Mouse (Mus musculus) adrenal gland, adult (tissue): Measurements from ENCODE around the gene Cacna1f.
A peak's percentile ranks its signal among the peaks of the same experiment; 100 is the strongest.

Experiments used
- DNase-seq, 2 experiments: peaks; one replicate each; pipeline ENCODE4 v3.0.0; 2022 to 2023; ENCODE audit warnings: low spot score in 1 of 2; ENCODE audit not compliant: inconsistent age in 2 of 2

Gene Cacna1f

GRCm38 (mm10) chrX:7617889-7618551 is 11.1 kb downstream of the Cacna1f start:
- DNase-seq: no peak

DNA sequence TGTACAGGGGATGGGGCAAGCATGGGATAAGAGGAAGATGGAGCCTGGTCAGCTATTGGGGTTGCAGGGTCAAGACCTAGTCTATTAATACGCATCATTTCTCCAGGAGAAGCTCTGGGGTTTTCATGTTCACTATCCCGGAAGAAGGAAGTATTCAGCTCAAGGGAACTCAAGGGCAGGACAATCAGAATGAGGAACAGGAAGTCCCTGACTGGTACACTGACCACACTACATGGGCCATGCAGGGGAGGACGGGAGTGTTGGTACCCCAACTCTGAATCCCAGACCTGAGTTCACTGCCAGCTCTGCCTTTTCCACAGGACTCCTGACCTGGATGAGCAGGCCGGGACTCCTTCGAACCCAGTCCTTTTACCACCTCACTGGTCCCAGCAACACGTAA is 25.7 kb downstream of the Cacna1f start:
- DNase-seq: no peak

- DNase-seq: no peak
Measured at GRCm38 (mm10) chrX:7635101-7635500, 28.2 kb downstream of the Cacna1f start.

- peak; percentile 86 to 92 for DNase-seq
Measured at GRCm38 (mm10) chrX:7638401-7639091, 31.7 kb downstream of the Cacna1f start, which contains the start of gene Syp. Gene Syp, plus strand, starts transcription at chrX:7638471.

DNA sequence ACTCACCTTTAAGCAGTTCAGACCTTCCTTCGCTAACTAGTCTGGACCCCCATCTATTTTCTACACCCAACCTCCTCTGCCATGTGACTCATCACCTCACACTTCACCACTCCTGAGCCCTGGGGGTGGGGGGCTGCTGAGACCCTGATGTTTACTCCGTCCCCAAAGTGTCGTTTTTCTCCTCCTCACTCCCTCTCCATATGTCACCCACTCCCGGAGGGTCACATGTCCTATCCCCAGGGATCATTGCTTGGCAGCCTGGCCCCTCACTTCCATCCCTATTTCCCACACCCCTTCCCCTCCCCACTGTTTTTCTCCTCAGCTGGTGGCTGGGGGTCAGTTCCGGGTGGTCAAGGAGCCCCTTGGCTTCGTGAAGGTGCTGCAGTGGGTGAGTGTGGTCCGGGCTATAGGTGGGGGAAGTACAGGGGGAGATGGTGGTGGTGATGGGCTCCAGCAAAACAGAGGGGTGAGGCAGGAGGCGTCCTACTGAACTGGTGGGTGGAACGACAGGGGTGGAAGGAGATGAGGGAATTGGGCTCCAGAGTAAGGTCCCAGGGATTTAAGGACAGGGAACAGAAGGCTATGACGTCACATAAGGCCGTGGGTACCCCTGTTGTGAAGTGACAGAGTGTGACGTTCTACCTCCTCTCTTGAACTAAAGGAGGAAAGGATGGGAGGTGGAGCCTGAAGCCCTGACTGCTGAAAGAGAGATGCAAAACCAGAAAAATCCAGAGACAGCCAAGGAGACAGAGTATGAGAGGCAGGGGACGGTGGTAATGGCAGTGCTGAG is 32.8 kb downstream of the Cacna1f start:
- no peak for DNase-seq

DNA sequence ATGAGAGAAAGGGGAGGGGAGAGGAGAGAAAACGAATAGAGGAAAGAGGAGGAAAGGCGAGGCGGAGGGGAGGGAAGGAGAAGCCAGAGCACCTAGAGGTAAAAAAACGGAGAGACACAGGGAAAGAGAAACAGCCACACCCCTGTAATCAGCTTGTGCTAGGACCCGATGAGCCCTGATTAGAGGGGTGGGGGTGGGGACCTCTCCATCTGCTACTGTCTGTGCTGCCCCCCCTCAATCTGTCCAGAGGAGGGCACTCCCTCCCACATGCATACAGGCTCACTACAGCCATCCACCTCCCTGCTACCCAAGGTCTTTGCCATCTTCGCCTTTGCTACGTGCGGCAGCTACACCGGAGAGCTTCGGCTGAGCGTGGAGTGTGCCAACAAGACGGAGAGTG is 33.9 kb downstream of the Cacna1f start:
- DNase-seq: no peak

DNA sequence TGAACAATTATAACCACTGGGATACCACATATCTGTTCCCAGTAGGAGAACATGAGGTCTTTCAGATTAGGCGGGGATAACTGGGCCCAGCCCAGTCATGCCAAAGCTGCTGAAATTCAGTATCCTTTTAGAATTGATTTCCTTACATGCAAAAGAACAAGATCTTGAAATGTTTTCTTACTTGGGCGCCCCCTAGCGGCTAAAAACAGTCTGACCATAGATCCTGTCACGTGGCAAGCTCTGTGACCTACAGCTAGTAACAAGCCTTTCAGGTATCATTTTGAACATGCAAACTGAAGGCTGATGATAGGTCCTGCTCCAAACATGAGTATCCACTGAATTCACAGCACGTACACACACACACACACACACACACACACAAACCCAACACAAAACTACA is 38.5 kb downstream of the Cacna1f start:
- DNase-seq: peak; percentile 72 to 94

DNA sequence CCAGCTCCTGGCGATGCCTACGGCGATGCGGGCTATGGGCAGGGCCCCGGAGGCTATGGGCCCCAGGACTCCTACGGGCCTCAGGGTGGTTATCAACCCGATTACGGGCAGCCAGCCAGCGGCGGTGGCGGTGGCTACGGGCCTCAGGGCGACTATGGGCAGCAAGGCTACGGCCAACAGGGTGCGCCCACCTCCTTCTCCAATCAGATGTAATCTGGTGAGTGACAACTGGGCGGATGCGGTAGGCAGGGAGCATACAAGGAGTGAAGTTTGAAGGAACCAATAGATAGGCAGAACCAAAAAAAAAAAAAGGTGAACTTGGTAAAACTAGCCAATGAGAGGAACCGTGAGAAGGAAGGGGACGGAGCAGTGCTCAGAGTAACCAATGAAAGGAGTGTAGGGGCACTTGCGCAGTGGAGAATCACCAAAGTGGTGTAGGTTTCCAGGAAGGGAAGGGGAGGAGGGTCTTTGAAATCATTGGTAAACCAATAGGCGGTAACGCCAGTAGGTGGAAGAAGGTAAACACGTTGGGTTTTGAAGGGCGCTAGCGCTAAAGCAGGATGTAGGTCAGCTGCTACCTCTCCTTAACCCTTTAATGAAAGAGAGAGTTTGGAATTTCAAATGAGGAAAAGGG is 41.9 kb downstream of the Cacna1f start:
- DNase-seq: peak; percentile 88 to 93

DNA sequence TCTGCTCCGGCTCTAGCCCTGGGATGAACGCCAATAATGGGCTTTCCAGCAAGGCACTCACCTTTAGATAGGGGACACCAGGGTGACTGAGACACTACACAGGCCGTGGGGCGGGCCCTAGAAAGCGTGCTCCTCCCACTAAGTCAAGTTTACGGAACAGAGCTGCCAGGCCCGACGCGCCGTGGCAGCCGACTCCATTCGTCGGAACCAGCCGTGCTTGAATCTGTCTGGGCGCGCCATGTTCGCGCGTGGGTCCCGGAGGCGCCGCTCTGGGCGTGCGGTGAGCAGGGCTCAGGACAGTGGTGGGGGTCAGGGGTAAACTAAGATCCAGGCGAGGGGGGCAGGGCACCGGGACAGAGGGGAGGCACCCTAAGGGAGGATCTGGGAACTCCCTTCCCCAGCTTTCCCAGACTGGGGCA is 50.3 kb downstream of the Cacna1f start, which contains the start of gene Prickle3:
TSS of gene Prickle3 (plus strand) at position 40 of the 419 bp plus-strand sequence.
- DNase-seq: peak; percentile 74 to 86

GRCm38 (mm10) chrX:7658031-7658784 is 51.3 kb downstream of the Cacna1f start:
- DNase-seq: peak; percentile 68 to 82

- DNase-seq: no peak
Measured at GRCm38 (mm10) chrX:7658785-7659589, 52.1 kb downstream of the Cacna1f start.

DNA sequence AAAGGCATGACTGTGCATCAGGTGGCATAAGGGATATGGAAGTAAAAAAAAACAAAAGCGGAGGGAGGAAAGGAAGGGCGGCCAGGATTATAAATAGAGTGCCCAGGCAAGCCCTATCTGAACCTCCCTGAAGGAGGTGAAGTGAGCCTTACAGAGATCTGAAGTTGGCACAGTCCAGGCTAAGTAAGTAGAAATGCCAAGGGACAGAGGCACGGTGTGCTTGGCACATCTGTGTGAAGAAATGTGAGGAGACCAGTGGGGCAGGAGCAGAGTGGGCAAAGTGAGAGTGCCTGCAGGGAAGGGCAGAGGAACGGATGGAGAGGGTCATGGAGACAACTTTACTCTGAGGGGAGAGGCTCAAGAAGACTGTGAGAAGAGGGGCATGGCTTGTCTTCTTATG is 54.2 kb downstream of the Cacna1f start:
- DNase-seq: no peak

- no peak for DNase-seq
Measured at GRCm38 (mm10) chrX:7662936-7663335, 56.1 kb downstream of the Cacna1f start.

GRCm38 (mm10) chrX:7664791-7665190 is 57.9 kb downstream of the Cacna1f start:
- peak in 1 of 2 experiments; percentile 36 for DNase-seq

- DNase-seq: peak in 1 of 2 experiments; percentile 15
Measured at GRCm38 (mm10) chrX:7665739-7666502, 59.0 kb downstream of the Cacna1f start.

- peak; percentile 79 to 89 for DNase-seq
Measured at GRCm38 (mm10) chrX:7670390-7670881, 63.6 kb downstream of the Cacna1f start.

DNA sequence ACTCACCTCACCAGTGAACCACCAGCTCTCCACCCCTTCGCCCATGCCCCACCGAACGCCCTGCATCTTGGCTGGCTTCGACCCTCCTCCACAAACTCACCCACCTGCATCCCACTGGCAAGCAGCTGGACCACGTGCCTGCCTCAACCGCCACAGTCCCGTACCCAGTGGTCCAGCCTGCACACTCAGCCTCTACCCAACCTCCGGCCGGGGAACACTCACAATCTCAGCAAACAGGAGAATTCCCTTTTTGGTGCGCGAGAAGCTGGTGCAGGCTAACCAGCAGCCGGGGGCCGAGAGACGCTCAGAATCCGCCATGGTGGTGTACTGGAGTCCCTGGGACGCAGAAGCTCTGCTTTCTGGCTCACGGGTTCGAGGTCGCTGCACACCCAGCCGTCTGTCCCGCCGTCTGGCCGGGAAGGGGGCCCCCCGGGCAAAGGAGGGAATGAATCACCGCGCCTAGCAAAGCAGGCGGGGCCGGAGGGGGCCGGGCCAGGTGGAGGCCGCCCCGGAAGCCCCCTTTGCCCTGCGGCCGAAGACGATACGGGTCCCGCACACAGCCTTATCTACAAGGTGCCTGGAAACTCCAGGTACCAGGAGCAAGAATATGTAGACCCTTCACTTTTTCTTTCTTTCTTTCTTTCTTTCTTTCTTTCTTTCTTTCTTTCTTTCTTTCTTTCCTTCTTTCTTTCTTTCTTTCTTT is 64.2 kb downstream of the Cacna1f start, which contains the start of gene Plp2:
TSS of gene Plp2 (minus strand) at position 470 of the 703 bp plus-strand sequence.
- DNase-seq: peak; percentile 79 to 82

DNA sequence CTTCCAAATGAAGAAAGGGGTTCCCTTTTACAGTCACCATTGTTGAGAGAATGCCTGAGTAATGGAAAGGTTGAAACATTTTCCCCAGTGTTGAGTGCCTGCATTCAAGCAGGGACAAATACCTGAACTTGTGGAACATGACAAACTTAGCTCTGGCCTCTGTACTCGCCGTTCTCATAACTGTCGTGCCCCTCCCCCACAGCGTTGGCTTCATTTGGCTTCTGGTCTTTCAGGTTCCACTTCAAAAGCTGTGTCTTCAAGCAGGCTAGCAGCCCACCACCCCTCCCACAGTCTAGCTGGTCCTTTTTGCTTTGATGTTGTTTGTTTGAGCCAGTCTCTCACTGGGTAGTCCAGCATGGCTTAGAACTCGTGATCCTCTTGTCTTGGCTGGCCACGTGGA is 65.9 kb downstream of the Cacna1f start:
- DNase-seq: no peak
